Mouse (Mus musculus) lung, postnatal 0 days (tissue): ENCODE measurements around the gene Ttc36. TPM values are rescaled to one million over a fixed set of nuclear protein-coding genes. Genes with fewer than 3 reads are reported as not detected.
"Not testable (repeated sequence)": the region's sequence is repeated elsewhere in the genome, so short reads cannot be mapped to it uniquely, and the experiment has no call there.

Source experiments
- ATAC-seq: fragments of 200-750 bp; cut with Nextera tagmentation; 2 replicates; pipeline ENCODE4 v1.8.0; 2017; ENCODE audit warnings: moderate library complexity
- DNase-seq: peaks from one replicate; pipeline ENCODE4 v3.0.0-alpha.2; 2016; ENCODE audit warnings: low spot score
- H3K27ac ChIP-seq: fragments of 300-500 bp; sonication (generic); 2 replicates; pipeline ENCODE4 v1.5.1; 2014; ENCODE audit warnings: antibody characterized with exemption, mild to moderate bottlenecking, low read length, mixed read lengths
- H3K27me3 ChIP-seq: fragments of 300-500 bp; sonication (generic); replicated peaks from 2 replicates; pipeline ENCODE4 v1.6.1; 2014; ENCODE audit warnings: low read length, mixed read lengths; ENCODE audit not compliant: insufficient read depth
- H3K36me3 ChIP-seq: fragments of 300-500 bp; sonication (generic); 2 replicates; pipeline ENCODE4 v1.6.1; 2014; ENCODE audit warnings: low read length, mixed read lengths; ENCODE audit not compliant: insufficient read depth
- H3K4me1 ChIP-seq: fragments of 300-500 bp; sonication (generic); 2 replicates; pipeline ENCODE4 v1.6.1; 2014; ENCODE audit warnings: antibody characterized with exemption, low read depth, low read length, mixed read lengths; ENCODE audit not compliant: insufficient read depth
- H3K4me2 ChIP-seq: fragments of 300-500 bp; sonication (generic); replicated peaks from 2 replicates; pipeline ENCODE4 v1.6.1; 2014; ENCODE audit warnings: low read depth, mild to moderate bottlenecking, low read length, moderate library complexity, mixed read lengths
- H3K4me3 ChIP-seq: fragments of 300-500 bp; sonication (generic); 2 replicates; pipeline ENCODE4 v1.5.1; 2014; ENCODE audit warnings: low read depth, low read length
- H3K9ac ChIP-seq: fragments of 300-500 bp; sonication (generic); replicated peaks from 2 replicates; pipeline ENCODE4 v1.6.1; 2014; ENCODE audit warnings: low read depth, mild to moderate bottlenecking
- H3K9me3 ChIP-seq: fragments of 300-500 bp; sonication (generic); 2 replicates; pipeline ENCODE4 v1.6.1; 2016; ENCODE audit warnings: low read length, mixed read lengths
- CTCF ChIP-seq: IDR thresholded peaks from 2 replicates; pipeline ENCODE4 v1.5.1; 2016; ENCODE audit warnings: antibody characterized with exemption, mild to moderate bottlenecking
- EP300 ChIP-seq: IDR thresholded peaks from 2 replicates; pipeline ENCODE4 v1.6.1; 2016; ENCODE audit warnings: antibody characterized with exemption, mild to moderate bottlenecking, control low read depth
- WGBS: fragments of 180-500 bp; shearing (Covaris S2); extraction: QIAGEN DNeasy Blood & Tissue Kit; methylation state at CpG from one replicate; pipeline ENCODE4 v1.1.7; 2014; 5-methylcytosine and 5-hydroxymethylcytosine counted together
- polyA plus RNA-seq: library from polyadenylated mRNA; unstranded; fragments of >200 nt; fragmentation: Nextera tagmentation; extraction: Ambion mirVana; gene quantifications from 2 replicates; pipeline ENCODE4 v1.2.1, GENCODE M21; 2015

The Ttc36 gene
- polyA plus RNA-seq, 1 experiment from 2014 or later: 15.1 TPM

GRCm38 (mm10) chr9:44799102-44799957, 3.5 kb downstream of the Ttc36 start, which contains the start of gene Tmem25:
Tmem25 (minus strand) TSS chr9:44799307.
- Histone ChIP-seq H3K4me2 (peak within 1 kb of the TSS; percentile 93), H3K36me3 (no peaks in the 10 kb centered on the region), H3K4me3 (peak within 1 kb of the TSS; percentile 51), H3K9me3 (no peaks in the 10 kb centered on the region), H3K4me1 (peaks cover 4% of the 10 kb centered on the region; the same call in 1 of the 2 replicates), H3K9ac (peak within 1 kb of the TSS; percentile 29; the same call in 1 of the 2 replicates), H3K27me3 (no peaks in the 10 kb centered on the region), H3K27ac (peak within 1 kb of the TSS; percentile 51)
- 2% methylated on average over 68 of the region's 75 CpGs for WGBS
- DNase-seq: peak; percentile 85
- TF ChIP-seq CTCF (no peak), EP300 (no peak)
- ATAC-seq: peak; percentile 92

DNA sequence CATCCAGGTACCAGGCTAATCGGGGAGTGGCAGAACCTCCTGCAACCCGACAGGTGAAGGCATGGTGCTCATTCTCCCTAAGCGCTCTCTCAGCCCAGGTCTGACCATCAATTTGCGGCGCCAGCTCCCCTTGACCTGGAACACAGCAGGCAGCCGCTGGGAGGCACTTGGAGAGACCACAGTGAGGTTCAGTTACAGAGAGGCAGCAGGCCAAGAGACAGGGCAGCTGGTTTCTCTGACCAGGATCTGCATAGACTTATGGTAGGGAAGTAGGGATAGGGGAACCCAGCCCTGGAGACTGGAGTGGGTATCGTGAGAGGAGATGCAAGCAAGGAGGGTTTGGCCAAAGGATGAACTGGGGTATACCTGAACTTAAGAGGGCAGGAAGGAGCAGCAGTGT, 4.6 kb downstream of the Ttc36 start:
- no peak overlapping the region for H3K9ac ChIP-seq

DNA sequence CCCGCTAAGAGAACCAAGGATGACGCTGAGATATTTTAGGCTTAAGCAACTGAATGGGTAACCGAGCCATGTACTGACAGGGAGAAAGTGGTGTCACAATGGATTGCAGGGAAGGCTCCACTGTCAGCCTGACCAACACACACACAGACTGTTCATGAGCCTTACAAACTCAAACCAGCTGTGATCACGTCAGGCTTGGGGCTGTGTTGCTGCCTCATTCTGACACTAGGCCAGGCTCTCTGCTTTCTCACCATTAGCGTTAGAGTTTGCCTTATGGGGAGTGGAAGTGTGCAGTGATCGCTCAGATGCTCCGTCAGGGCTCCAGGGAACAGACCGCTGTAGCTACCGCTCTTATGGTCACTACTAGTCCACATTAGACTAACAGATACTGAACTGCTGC, 10.0 kb downstream of the Ttc36 start:
- ATAC-seq (no peak), DNase-seq (no peak)
- Histone ChIP-seq H3K27ac (no peak overlapping the region), H3K4me1 (no peaks in the 10 kb centered on the region), H3K36me3 (peaks cover 33% of the 10 kb centered on the region; the same call in 1 of the 2 replicates), H3K4me2 (no peak overlapping the region), H3K27me3 (no peaks in the 10 kb centered on the region), H3K9ac (no peak overlapping the region), H3K4me3 (no peak overlapping the region), H3K9me3 (no peaks in the 10 kb centered on the region)
- no peak for TF ChIP-seq EP300
- no peak for TF ChIP-seq CTCF
- 80% methylated on average over 9 of the region's 9 CpGs for WGBS

More for the DNA sequence above, 4.6 kb downstream of the Ttc36 start:
- H3K36me3 ChIP-seq: no peaks in the 10 kb centered on the region
- H3K9me3 ChIP-seq: no peaks in the 10 kb centered on the region
- DNase-seq (no peak), ATAC-seq (no peak)
- H3K4me1 ChIP-seq: peaks cover 4% of the 10 kb centered on the region; the same call in 1 of the 2 replicates
- H3K4me2 ChIP-seq: 0 out of 2 replicates have a peak overlapping the region, but pooled peaks have one; percentile 93
- no peak overlapping the region for H3K27ac ChIP-seq
- 46% methylated on average over 7 of the region's 7 CpGs for WGBS
- no peak overlapping the region for H3K4me3 ChIP-seq
- no peaks in the 10 kb centered on the region for H3K27me3 ChIP-seq
- TF ChIP-seq EP300 (no peak), CTCF (no peak)

DNA sequence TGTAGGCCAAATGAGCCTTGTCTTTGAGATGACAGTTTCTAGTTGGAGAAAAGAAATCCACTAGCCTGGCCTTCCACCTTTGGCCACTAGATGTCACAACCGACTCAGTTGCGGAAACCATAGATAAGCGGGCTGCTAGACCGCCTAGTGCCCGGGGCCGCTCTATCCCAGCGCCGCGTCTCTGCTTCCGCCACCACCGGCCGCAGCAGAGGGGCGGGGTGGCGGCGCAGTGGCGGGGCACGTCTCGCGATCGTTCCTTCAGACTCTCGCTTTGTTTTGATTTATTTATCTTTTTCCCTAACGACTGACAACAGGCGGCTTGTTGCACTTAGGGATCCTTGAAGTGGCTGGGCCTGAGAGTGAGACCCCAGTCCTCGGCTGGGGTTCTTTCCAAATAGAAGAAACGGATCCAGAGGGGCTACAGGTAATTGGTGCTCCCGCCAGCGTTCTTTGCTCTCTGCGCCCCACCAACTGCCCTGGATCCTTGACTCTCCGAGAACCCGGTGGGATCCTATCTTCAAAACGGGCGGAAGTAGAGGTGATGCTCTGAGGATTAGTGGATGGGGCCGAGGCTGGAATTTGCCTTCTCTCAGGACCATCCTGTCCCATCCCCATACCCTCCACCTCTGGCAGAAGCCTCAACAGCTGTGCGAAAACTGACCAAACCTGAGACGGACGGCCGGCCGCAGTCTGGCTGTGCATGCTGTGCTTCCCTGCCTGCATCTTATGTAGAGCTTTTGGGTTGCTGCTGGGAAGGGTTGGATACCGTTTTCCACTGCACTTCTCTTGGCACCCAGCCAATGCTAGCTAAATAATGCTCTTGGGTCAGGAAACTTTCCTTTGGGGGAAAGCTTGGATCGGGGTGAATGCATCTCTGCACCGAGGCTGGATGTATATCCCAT, 29.9 kb downstream of the Ttc36 start:
- no peaks in the 10 kb centered on the region for H3K36me3 ChIP-seq
- peak overlapping the region; percentile 90 for H3K27ac ChIP-seq
- under 1% methylated on average over 41 of the region's 41 CpGs for WGBS
- ATAC-seq (peak; percentile 100), DNase-seq (peak; percentile 98)
- peak; percentile 70 for TF ChIP-seq EP300
- peak; percentile 90 for TF ChIP-seq CTCF
- H3K4me3 ChIP-seq: peak overlapping the region; percentile 70
- H3K9ac ChIP-seq: peak overlapping the region; percentile 95
- no peaks in the 10 kb centered on the region for H3K9me3 ChIP-seq
- H3K4me1 ChIP-seq: peaks cover 5% of the 10 kb centered on the region; the same call in 1 of the 2 replicates
- no peaks in the 10 kb centered on the region for H3K27me3 ChIP-seq
- H3K4me2 ChIP-seq: peak overlapping the region; percentile 80

- no peaks in the 10 kb centered on the region for H3K9me3 ChIP-seq
- no peak for ATAC-seq
- peaks cover 5% of the 10 kb centered on the region; the same call in 1 of the 2 replicates for H3K4me1 ChIP-seq
- WGBS: 19% methylated on average over 5 of the region's 5 CpGs
- no peak overlapping the region for H3K4me3 ChIP-seq
- H3K9ac ChIP-seq: no peak overlapping the region
- H3K4me2 ChIP-seq: no peak overlapping the region
- H3K27ac ChIP-seq: peak overlapping the region; percentile 45; the same call in 1 of the 2 replicates
- no peaks in the 10 kb centered on the region for H3K27me3 ChIP-seq
- no peak for TF ChIP-seq EP300
- no peak for TF ChIP-seq CTCF
- DNase-seq: no peak
- H3K36me3 ChIP-seq: no peaks in the 10 kb centered on the region
Measured at GRCm38 (mm10) chr9:44772392-44772749, 30.5 kb downstream of the Ttc36 start.

GRCm38 (mm10) chr9:44771376-44771775, 31.5 kb downstream of the Ttc36 start:
- Histone ChIP-seq H3K27me3 (no peaks in the 10 kb centered on the region), H3K27ac (no peak overlapping the region), H3K4me3 (no peak overlapping the region), H3K4me2 (no peak overlapping the region), H3K9me3 (no peaks in the 10 kb centered on the region), H3K4me1 (peaks cover 5% of the 10 kb centered on the region; the same call in 1 of the 2 replicates), H3K9ac (no peak overlapping the region), H3K36me3 (no peaks in the 10 kb centered on the region)
- 90% methylated on average over 5 of the region's 5 CpGs for WGBS
- ATAC-seq (no peak), DNase-seq (no peak)
- TF ChIP-seq EP300 (no peak), CTCF (peak; percentile 19; the same call in 1 of the 2 replicates)

GRCm38 (mm10) chr9:44768029-44768394, 34.9 kb downstream of the Ttc36 start:
- not testable (repeated sequence) for ATAC-seq, H3K4me1 ChIP-seq, H3K27me3 ChIP-seq, DNase-seq, H3K9me3 ChIP-seq, H3K36me3 ChIP-seq, H3K9ac ChIP-seq
- WGBS: 39% methylated on average over 7 of the region's 9 CpGs
- Histone ChIP-seq H3K4me2 (peak overlapping the region; percentile 76; the same call in 1 of the 2 replicates), H3K4me3 (peak overlapping the region; percentile 99; the same call in 1 of the 2 replicates), H3K27ac (0 out of 2 replicates have a peak overlapping the region, but pooled peaks have one; percentile 32)
